Mouse (Mus musculus) thymus, postnatal 10 days (tissue): Measurements from ENCODE around the gene Fscn2.
A peak's percentile ranks its signal among the peaks of the same experiment; 100 is the strongest.
"Not testable (repeated sequence)": the region's sequence is repeated elsewhere in the genome, so short reads cannot be mapped to it uniquely, and the experiment has no call there.

Experiments used
- DNase-seq, 2 experiments: peaks; one replicate each; pipeline ENCODE4 v3.0.0; 2021; ENCODE audit warnings: low spot score in 2 of 2

The Fscn2 gene

GRCm38 (mm10) chr11:120346383-120347034 lies 14.8 kb upstream of the Fscn2 start:
- not testable (repeated sequence) for DNase-seq

- no peak for DNase-seq
Measured at GRCm38 (mm10) chr11:120347301-120347700, 14.0 kb upstream of the Fscn2 start.

- DNase-seq = peak; percentile 82 to 83
Measured at GRCm38 (mm10) chr11:120347791-120348683, 13.3 kb upstream of the Fscn2 start, which contains the start of gene Actg1. TSS of gene Actg1 (minus strand) at chr11:120348542.

- peak; percentile 34 to 50 for DNase-seq
Measured at GRCm38 (mm10) chr11:120348684-120349370, 12.5 kb upstream of the Fscn2 start.

GRCm38 (mm10) chr11:120349371-120349985 lies 11.9 kb upstream of the Fscn2 start:
- DNase-seq = peak in 1 of 2 experiments; percentile 32

GRCm38 (mm10) chr11:120349986-120350702 lies 11.2 kb upstream of the Fscn2 start:
- peak; percentile 52 to 54 for DNase-seq

GRCm38 (mm10) chr11:120350711-120351110 lies 10.6 kb upstream of the Fscn2 start:
- DNase-seq = no peak

- no peak for DNase-seq
Measured at GRCm38 (mm10) chr11:120351250-120352092, 9.9 kb upstream of the Fscn2 start.

- DNase-seq = not testable (repeated sequence)
Measured at GRCm38 (mm10) chr11:120352093-120352350, 9.3 kb upstream of the Fscn2 start.

GRCm38 (mm10) chr11:120352571-120353290 lies 8.6 kb upstream of the Fscn2 start:
- DNase-seq = no peak

GRCm38 (mm10) chr11:120353500-120354303 lies 7.6 kb upstream of the Fscn2 start:
- peak; percentile 60 to 75 for DNase-seq

GRCm38 (mm10) chr11:120354304-120355276 lies 6.7 kb upstream of the Fscn2 start:
- no peak for DNase-seq

GRCm38 (mm10) chr11:120355277-120356039 lies 5.9 kb upstream of the Fscn2 start:
- DNase-seq = no peak

- DNase-seq = no peak
Measured at GRCm38 (mm10) chr11:120356319-120356840, 5.0 kb upstream of the Fscn2 start.

GRCm38 (mm10) chr11:120356900-120357299 lies 4.4 kb upstream of the Fscn2 start:
- DNase-seq = no peak

GRCm38 (mm10) chr11:120357791-120358401 lies 3.4 kb upstream of the Fscn2 start:
- DNase-seq = no peak
